Mouse (Mus musculus): ENCODE measurements around the gene Eef2.
"Not testable (repeated sequence)": the region's sequence is repeated elsewhere in the genome, so short reads cannot be mapped to it uniquely, and the experiment has no call there.

Gene Eef2

GRCm38 (mm10) chr10:81202978-81203720, 26.7 kb downstream of the Eef2 start:
- peak; percentile 95 for DNase-seq

- DNase-seq, result peak; percentile 89
These were observed 27.7 kb downstream of the Eef2 start for GRCm38 (mm10) chr10:81204137-81204536.

- peak; percentile 89 for DNase-seq
These were observed 33.7 kb downstream of the Eef2 start for GRCm38 (mm10) chr10:81210154-81210553.

- DNase-seq, result no peak
These were observed 39.8 kb downstream of the Eef2 start for GRCm38 (mm10) chr10:81216260-81216659.

- DNase-seq, result peak; percentile 90
These were observed 40.4 kb downstream of the Eef2 start for GRCm38 (mm10) chr10:81216810-81217209.

GRCm38 (mm10) chr10:81217267-81217666, 40.8 kb downstream of the Eef2 start:
- not testable (repeated sequence) for DNase-seq

- peak; percentile 92 for DNase-seq
These were observed 41.5 kb downstream of the Eef2 start for GRCm38 (mm10) chr10:81217964-81218363.

- DNase-seq, result no peak
These were observed 45.1 kb downstream of the Eef2 start for GRCm38 (mm10) chr10:81221402-81222015.

- DNase-seq, result not testable (repeated sequence)
These were observed 47.3 kb downstream of the Eef2 start for GRCm38 (mm10) chr10:81223731-81224130.

- no peak for DNase-seq
These were observed 53.5 kb downstream of the Eef2 start for GRCm38 (mm10) chr10:81229735-81230437.

GRCm38 (mm10) chr10:81230438-81231332, 54.3 kb downstream of the Eef2 start, which contains the start of gene Atcay:
Gene Atcay (minus strand): TSS chr10:81230833.
- DNase-seq, result no peak

- DNase-seq, result no peak
These were observed 55.0 kb downstream of the Eef2 start for GRCm38 (mm10) chr10:81231436-81231835.

All from heart, adult 11 months (tissue).